Mouse (Mus musculus): ENCODE measurements at regions not wholly inside any gene's neighbourhood (a gene's known extent, or its start where the extent isn't known, plus 50 kb on each side); places are given as distances from the start of the nearest gene placed in this dataset.

- Histone ChIP-seq H3ac (ENCODE audit: control insufficient read depth, insufficient read length, low read depth) (no peak overlapping the region), H3K79me2 (ENCODE audit: control insufficient read depth, insufficient read depth) (no peaks in the 10 kb centered on the region), H3K36me3 (ENCODE audit: control insufficient read depth, insufficient read depth) (no peaks in the 10 kb centered on the region), H3K27me3 (ENCODE audit: control insufficient read depth, insufficient read depth, insufficient read length) (peaks cover 12% of the 10 kb centered on the region), H3K79me3 (ENCODE audit: low read depth) (no peaks in the 10 kb centered on the region), H3K4me3 (ENCODE audit: insufficient read depth, poor library complexity, severe bottlenecking) (no peak overlapping the region)
- TF ChIP-seq MYOG (IDR thresholded peaks at IDR 0.05; ENCODE audit: control insufficient read depth, extremely low read depth, insufficient read length) (no peak), FOSL1 (IDR thresholded peaks at IDR 0.05; ENCODE audit: insufficient read depth, low read length, poor library complexity, severe bottlenecking) (no peak), MAX (IDR thresholded peaks at IDR 0.05) (no peak), CTCF (IDR thresholded peaks at IDR 0.05; ENCODE audit: control insufficient read depth, insufficient read depth, insufficient read length) (no peak), USF1 (IDR thresholded peaks at IDR 0.05; ENCODE audit: low read depth) (no peak), MYOD1 (IDR thresholded peaks at IDR 0.05; ENCODE audit: control insufficient read depth, insufficient read length, low read depth) (no peak), CEBPB (IDR thresholded peaks at IDR 0.05; ENCODE audit: low read depth) (no peak)
Measured at GRCm38 (mm10) chr5:118316310-118317017, 71.4 kb downstream of the 2410131K14Rik start.

DNA sequence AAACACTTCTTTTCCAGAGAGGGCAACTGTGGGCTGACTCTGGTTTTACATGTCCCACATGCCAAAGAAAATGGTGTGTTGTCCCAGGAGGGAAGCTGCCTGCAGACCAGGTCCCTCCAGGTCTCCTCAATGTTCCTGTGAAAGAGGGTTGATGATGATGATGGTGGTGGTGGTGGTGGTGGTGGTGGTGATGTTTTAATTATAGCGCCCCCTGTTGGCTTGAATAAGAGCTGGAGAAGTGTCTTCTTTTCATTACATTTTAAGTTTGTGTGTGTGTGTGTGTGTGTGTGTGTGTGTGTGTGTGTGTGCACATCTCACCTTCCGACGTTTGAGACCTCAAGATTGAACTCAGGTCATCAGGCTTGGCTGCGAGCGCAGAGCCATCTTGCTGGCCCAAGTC is 73.0 kb downstream of the 2410131K14Rik start:
- TF ChIP-seq MYOG (IDR thresholded peaks at IDR 0.05; ENCODE audit: control insufficient read depth, extremely low read depth, insufficient read length) = no peak
- TF ChIP-seq MAX (IDR thresholded peaks at IDR 0.05) = no peak
- TF ChIP-seq CTCF (IDR thresholded peaks at IDR 0.05; ENCODE audit: control insufficient read depth, insufficient read depth, insufficient read length) = no peak
- TF ChIP-seq USF1 (IDR thresholded peaks at IDR 0.05; ENCODE audit: low read depth) = no peak
- no peak for TF ChIP-seq CEBPB (IDR thresholded peaks at IDR 0.05; ENCODE audit: low read depth)
- TF ChIP-seq MYOD1 (IDR thresholded peaks at IDR 0.05; ENCODE audit: control insufficient read depth, insufficient read length, low read depth) = no peak
- H3ac ChIP-seq (ENCODE audit: control insufficient read depth, insufficient read length, low read depth) = no peak overlapping the region
- no peaks in the 10 kb centered on the region for H3K36me3 ChIP-seq (ENCODE audit: control insufficient read depth, insufficient read depth)
- peaks cover 17% of the 10 kb centered on the region for H3K27me3 ChIP-seq (ENCODE audit: control insufficient read depth, insufficient read depth, insufficient read length)
- H3K4me3 ChIP-seq (ENCODE audit: insufficient read depth, poor library complexity, severe bottlenecking) = no peak overlapping the region
- no peaks in the 10 kb centered on the region for H3K79me2 ChIP-seq (ENCODE audit: control insufficient read depth, insufficient read depth)
- H3K79me3 ChIP-seq (ENCODE audit: low read depth) = no peaks in the 10 kb centered on the region

DNA sequence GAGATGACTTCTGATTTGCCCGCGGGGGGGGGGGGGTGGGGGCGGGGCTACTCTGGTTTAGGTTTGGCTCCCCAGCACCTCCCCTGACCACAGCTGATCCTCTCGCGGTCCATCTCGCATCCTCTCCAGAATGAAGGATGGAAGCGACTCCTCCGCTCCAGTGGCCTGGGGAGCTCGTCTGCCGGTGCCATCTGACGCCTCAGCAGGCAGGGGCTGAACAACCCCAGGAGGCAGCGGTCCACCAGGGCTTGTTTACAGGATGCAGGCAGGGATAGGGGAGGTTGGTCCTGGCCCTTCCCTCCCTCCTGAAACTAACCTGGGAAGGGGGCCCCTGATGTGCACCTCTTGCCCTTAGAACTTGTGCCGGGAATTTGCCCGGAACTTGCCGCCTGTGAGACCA is 73.9 kb downstream of the 2410131K14Rik start:
- no peaks in the 10 kb centered on the region for H3K36me3 ChIP-seq (ENCODE audit: control insufficient read depth, insufficient read depth)
- no peaks in the 10 kb centered on the region for H3K79me2 ChIP-seq (ENCODE audit: control insufficient read depth, insufficient read depth)
- no peak overlapping the region for H3ac ChIP-seq (ENCODE audit: control insufficient read depth, insufficient read length, low read depth)
- no peak overlapping the region for H3K4me3 ChIP-seq (ENCODE audit: insufficient read depth, poor library complexity, severe bottlenecking)
- TF ChIP-seq FOSL1 (IDR thresholded peaks at IDR 0.05; ENCODE audit: insufficient read depth, low read length, poor library complexity, severe bottlenecking) = no peak
- no peak for TF ChIP-seq MYOD1 (IDR thresholded peaks at IDR 0.05; ENCODE audit: control insufficient read depth, insufficient read length, low read depth)
- no peak for TF ChIP-seq MAX (IDR thresholded peaks at IDR 0.05)
- TF ChIP-seq CEBPB (IDR thresholded peaks at IDR 0.05; ENCODE audit: low read depth) = no peak
- no peak for TF ChIP-seq USF1 (IDR thresholded peaks at IDR 0.05; ENCODE audit: low read depth)
- H3K27me3 ChIP-seq (ENCODE audit: control insufficient read depth, insufficient read depth, insufficient read length) = peaks cover 11% of the 10 kb centered on the region
- H3K79me3 ChIP-seq (ENCODE audit: low read depth) = no peaks in the 10 kb centered on the region

DNA sequence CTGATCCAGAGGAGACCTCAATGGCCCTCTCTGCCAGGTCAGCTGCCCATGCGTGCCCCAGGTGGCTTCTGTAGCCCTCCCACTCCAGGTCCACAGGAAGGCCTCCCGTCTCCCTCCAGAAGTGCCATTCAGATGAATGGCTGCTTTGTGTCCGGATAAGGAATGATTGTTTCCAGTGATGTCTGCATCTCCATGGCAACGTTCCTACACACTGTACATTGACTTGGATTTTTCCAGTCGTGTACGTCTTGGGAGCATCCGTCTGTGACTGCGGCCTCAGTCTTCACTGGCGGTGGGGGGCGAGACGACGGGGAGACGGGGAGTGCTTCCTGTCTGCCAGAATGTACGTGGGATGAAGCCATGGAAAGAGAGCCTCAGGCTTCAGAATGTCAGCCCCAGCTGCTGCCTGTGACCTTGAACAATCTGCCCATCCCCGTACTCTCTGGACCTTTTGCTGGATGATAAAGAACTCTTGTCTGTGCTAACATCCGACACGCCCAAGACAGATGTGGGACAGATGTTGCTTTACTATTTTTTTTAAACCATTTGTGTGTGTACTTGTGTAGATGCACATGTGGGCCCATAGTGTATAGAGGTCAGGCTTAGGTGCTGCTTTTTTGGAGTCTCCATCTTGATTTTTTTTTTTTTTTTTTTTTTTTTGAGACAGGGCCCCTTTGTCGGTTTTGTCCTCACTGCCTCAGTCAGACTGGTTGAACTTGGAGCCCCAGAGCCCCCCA is 76.9 kb downstream of the 2410131K14Rik start:
- TF ChIP-seq CTCF (IDR thresholded peaks at IDR 0.05; ENCODE audit: control insufficient read depth, insufficient read depth, insufficient read length) = no peak
- no peak for TF ChIP-seq CEBPB (IDR thresholded peaks at IDR 0.05; ENCODE audit: low read depth)
- TF ChIP-seq MAX (IDR thresholded peaks at IDR 0.05) = no peak
- no peak for TF ChIP-seq MYOD1 (IDR thresholded peaks at IDR 0.05; ENCODE audit: control insufficient read depth, insufficient read length, low read depth)
- TF ChIP-seq FOSL1 (IDR thresholded peaks at IDR 0.05; ENCODE audit: insufficient read depth, low read length, poor library complexity, severe bottlenecking) = no peak
- no peak for TF ChIP-seq MYOG (IDR thresholded peaks at IDR 0.05; ENCODE audit: control insufficient read depth, extremely low read depth, insufficient read length)
- TF ChIP-seq USF1 (IDR thresholded peaks at IDR 0.05; ENCODE audit: low read depth) = no peak
- Histone ChIP-seq H3ac (ENCODE audit: control insufficient read depth, insufficient read length, low read depth) (no peak overlapping the region), H3K36me3 (ENCODE audit: control insufficient read depth, insufficient read depth) (no peaks in the 10 kb centered on the region), H3K27me3 (ENCODE audit: control insufficient read depth, insufficient read depth, insufficient read length) (peaks cover 18% of the 10 kb centered on the region), H3K79me3 (ENCODE audit: low read depth) (no peaks in the 10 kb centered on the region), H3K79me2 (ENCODE audit: control insufficient read depth, insufficient read depth) (no peaks in the 10 kb centered on the region), H3K4me3 (ENCODE audit: insufficient read depth, poor library complexity, severe bottlenecking) (no peak overlapping the region)

- no peak overlapping the region for H3ac ChIP-seq (ENCODE audit: control insufficient read depth, insufficient read length, low read depth)
- no peaks in the 10 kb centered on the region for H3K79me3 ChIP-seq (ENCODE audit: low read depth)
- no peak overlapping the region for H3K4me3 ChIP-seq (ENCODE audit: insufficient read depth, poor library complexity, severe bottlenecking)
- H3K27me3 ChIP-seq (ENCODE audit: control insufficient read depth, insufficient read depth, insufficient read length) = peaks cover 20% of the 10 kb centered on the region
- H3K36me3 ChIP-seq (ENCODE audit: control insufficient read depth, insufficient read depth) = no peaks in the 10 kb centered on the region
- H3K79me2 ChIP-seq (ENCODE audit: control insufficient read depth, insufficient read depth) = no peaks in the 10 kb centered on the region
- TF ChIP-seq MAX (IDR thresholded peaks at IDR 0.05) (no peak), MYOD1 (IDR thresholded peaks at IDR 0.05; ENCODE audit: control insufficient read depth, insufficient read length, low read depth) (no peak), CTCF (IDR thresholded peaks at IDR 0.05; ENCODE audit: control insufficient read depth, insufficient read depth, insufficient read length) (no peak), USF1 (IDR thresholded peaks at IDR 0.05; ENCODE audit: low read depth) (no peak), CEBPB (IDR thresholded peaks at IDR 0.05; ENCODE audit: low read depth) (no peak), FOSL1 (IDR thresholded peaks at IDR 0.05; ENCODE audit: insufficient read depth, low read length, poor library complexity, severe bottlenecking) (no peak), MYOG (IDR thresholded peaks at IDR 0.05; ENCODE audit: control insufficient read depth, extremely low read depth, insufficient read length) (no peak)
Measured at GRCm38 (mm10) chr5:118323151-118323550, 78.1 kb downstream of the 2410131K14Rik start.

Measured in C2C12 (cell line).